Mouse (Mus musculus) ES-E14 (cell line): ENCODE results near the gene Mcat. TPM values are rescaled to one million over a fixed set of nuclear protein-coding genes. Genes with fewer than 3 reads are reported as not detected.
"Not testable (repeated sequence)": the region's sequence is repeated elsewhere in the genome, so short reads cannot be mapped to it uniquely, and the experiment has no call there.

Source experiments
- DNase-seq: peaks from one replicate; pipeline ENCODE4 v3.0.0-alpha.2; 2013; ENCODE audit warnings: low read depth, low spot score
- H3K27ac ChIP-seq: 2 replicates; pipeline ENCODE4 v1.5.1; 2012; ENCODE audit warnings: low read depth, mild to moderate bottlenecking, low read length, moderate library complexity, mixed read lengths; ENCODE audit not compliant: poor library complexity, insufficient read depth, severe bottlenecking
- H3K36me3 ChIP-seq: 2 replicates; pipeline ENCODE4 v1.6.1; 2012; ENCODE audit warnings: mild to moderate bottlenecking, low read length, moderate library complexity, mixed read lengths; ENCODE audit not compliant: control insufficient read depth, poor library complexity, insufficient read depth, severe bottlenecking
- H3K4me1 ChIP-seq, 2 experiments: fragments of 150-350 bp in 1 of 2; sonication (generic) in 1 of 2; 2 replicates each; pipeline ENCODE4 v1.6.1; 2012; ENCODE audit warnings: low read length in 2 of 2, mild to moderate bottlenecking in 1 of 2, mixed read lengths in 1 of 2; ENCODE audit not compliant: control insufficient read depth in 2 of 2, insufficient read depth in 2 of 2, poor library complexity in 1 of 2
- H3K4me3 ChIP-seq, 2 experiments: fragments of 150-350 bp in 1 of 2; sonication (generic) in 1 of 2; 2 replicates each; pipeline ENCODE4 v1.5.1; 2012; ENCODE audit warnings: low read length in 2 of 2, low read depth in 1 of 2, mild to moderate bottlenecking in 1 of 2, mixed read lengths in 1 of 2; ENCODE audit not compliant: insufficient read depth in 1 of 2, poor library complexity in 1 of 2, severe bottlenecking in 1 of 2
- H3K9ac ChIP-seq: 2 replicates; pipeline ENCODE4 v1.6.1; 2012; ENCODE audit warnings: low read depth, mild to moderate bottlenecking, low read length, mixed read lengths; ENCODE audit not compliant: poor library complexity, insufficient read depth, severe bottlenecking
- H3K9me3 ChIP-seq: fragments of 150-350 bp; sonication (generic); 2 replicates; pipeline ENCODE4 v1.6.1; 2012; ENCODE audit warnings: low read depth, mild to moderate bottlenecking, low read length; ENCODE audit not compliant: control insufficient read depth, insufficient read depth
- CHD2 ChIP-seq: IDR thresholded peaks from 2 replicates; pipeline ENCODE4 v1.6.1; 2014; ENCODE audit warnings: mild to moderate bottlenecking, low read depth, low read length, inconsistent platforms
- HCFC1 ChIP-seq: IDR thresholded peaks from 2 replicates; pipeline ENCODE4 v1.6.1; 2012; ENCODE audit warnings: low read length, inconsistent platforms, borderline replicate concordance; ENCODE audit not compliant: insufficient read depth
- MAFK ChIP-seq: IDR thresholded peaks from 2 replicates; pipeline ENCODE4 v1.6.1; 2014; ENCODE audit warnings: mild to moderate bottlenecking, low read depth, low read length, inconsistent platforms; ENCODE audit not compliant: insufficient read depth
- ZC3H11A ChIP-seq: IDR thresholded peaks from 2 replicates; pipeline ENCODE4 v1.6.1; 2012; ENCODE audit warnings: low read depth, mild to moderate bottlenecking, inconsistent platforms, low read length, borderline replicate concordance
- ZNF384 ChIP-seq: IDR thresholded peaks from 2 replicates; pipeline ENCODE4 v1.6.1; 2012; ENCODE audit warnings: low read depth, low read length, inconsistent platforms
- in situ Hi-C, 2 experiments: fragments of 600-800 bp; cut with MboI; formaldehyde crosslinking; loops; one replicate each; pipeline ENCODE4 v1.15.1; 2025; ENCODE audit warnings: low sequenced_read_pairs in 2 of 2, inconsistent platforms in 1 of 2; ENCODE audit not compliant: unreplicated experiment in 2 of 2
- total RNA-seq: library from RNA; depleted of rRNA; stranded (reverse); fragments of 300-350 nt; gene quantifications from 2 replicates; pipeline ENCODE4 v1.2.3, GENCODE M21; 2012

Gene Mcat
- total RNA-seq, 1 experiment: 30.9 TPM

- H3K27ac ChIP-seq: no peak overlapping the region
- TF ChIP-seq ZC3H11A: no peak
- no peak for TF ChIP-seq ZNF384
- no peak for TF ChIP-seq MAFK
- no peaks in the 10 kb centered on the region; a peak in 1 of 4 replicates for H3K4me1 ChIP-seq
- in situ Hi-C loops: no loop called here
- no peak overlapping the region for H3K4me3 ChIP-seq
- no peak for DNase-seq
- no peaks in the 10 kb centered on the region for H3K9me3 ChIP-seq
- H3K9ac ChIP-seq: no peak overlapping the region
- no peaks in the 10 kb centered on the region for H3K36me3 ChIP-seq
Measured at GRCm38 (mm10) chr15:83515018-83515417, 48.6 kb downstream of the Mcat start.

DNA sequence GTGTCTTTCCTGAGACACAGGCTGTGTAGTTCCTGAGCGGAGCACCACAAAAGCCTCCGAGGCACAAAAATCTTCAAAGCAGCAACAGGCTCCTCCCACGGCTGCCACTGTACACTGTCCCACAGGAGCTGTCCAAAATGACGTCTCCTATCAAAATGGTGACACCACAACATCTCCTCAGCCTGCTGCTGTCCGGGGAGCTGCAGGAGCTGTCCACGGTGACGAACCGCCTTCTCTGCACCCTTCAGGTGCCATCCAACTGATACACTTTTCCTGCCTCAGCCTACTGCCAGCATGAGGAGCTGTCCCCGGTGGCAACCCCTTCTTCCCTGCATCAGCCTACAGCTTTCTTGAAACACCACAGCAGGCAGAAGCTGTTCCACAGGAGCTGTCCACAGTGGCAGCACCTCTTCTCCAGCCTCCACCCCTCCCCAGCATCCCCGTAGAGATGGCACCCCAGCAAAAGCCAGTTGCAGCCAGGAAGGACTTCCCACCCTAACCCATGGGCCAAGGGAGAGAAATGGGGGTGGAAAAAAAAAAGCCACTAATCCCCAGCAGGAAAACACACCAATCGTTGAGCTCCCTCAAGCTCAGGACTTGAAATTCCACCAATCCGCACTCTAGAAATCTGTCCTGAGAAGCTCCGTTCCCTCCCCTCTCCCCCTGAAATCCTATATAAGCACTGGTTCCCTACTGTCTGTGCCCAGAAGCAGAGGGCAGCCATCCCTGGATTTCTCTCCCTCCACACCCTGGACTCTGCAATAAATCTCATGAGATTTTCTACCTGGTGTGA lies 50.9 kb downstream of the Mcat start:
- Histone ChIP-seq H3K4me3 (no peak overlapping the region), H3K9me3 (no peaks in the 10 kb centered on the region), H3K9ac (no peak overlapping the region), H3K27ac (no peak overlapping the region), H3K36me3 (no peaks in the 10 kb centered on the region), H3K4me1 (no peaks in the 10 kb centered on the region)
- DNase-seq: no peak
- in situ Hi-C loops: no loop called here
- TF ChIP-seq HCFC1 (0 out of 2 replicates have a peak, but pooled peaks have one; percentile 58), CHD2 (no peak)

GRCm38 (mm10) chr15:83510805-83511405 lies 52.7 kb downstream of the Mcat start, which contains the start of gene Ttll1:
Gene Ttll1, minus strand, starts transcription at chr15:83510893.
- H3K4me1 ChIP-seq: no peaks in the 10 kb centered on the region
- H3K9me3 ChIP-seq: no peaks in the 10 kb centered on the region
- in situ Hi-C loops: no loop called here
- H3K27ac ChIP-seq: no peak within 1 kb of the TSS
- peak within 1 kb of the TSS; percentile 32; the same call in 1 of the 2 replicates for H3K9ac ChIP-seq
- peak; percentile 85 for DNase-seq
- H3K4me3 ChIP-seq: peak within 1 kb of the TSS; percentile 74 to 83
- TF ChIP-seq ZC3H11A: no peak
- no peak for TF ChIP-seq CHD2
- TF ChIP-seq ZNF384: no peak
- no peak for TF ChIP-seq MAFK
- no peak for TF ChIP-seq HCFC1
- H3K36me3 ChIP-seq: no peaks in the 10 kb centered on the region

GRCm38 (mm10) chr15:83509950-83510804 lies 53.4 kb downstream of the Mcat start:
- Histone ChIP-seq H3K36me3 (no peaks in the 10 kb centered on the region), H3K9me3 (no peaks in the 10 kb centered on the region), H3K4me3 (peak overlapping the region; percentile 74 to 83), H3K27ac (no peak overlapping the region), H3K9ac (peak overlapping the region; percentile 32; the same call in 1 of the 2 replicates), H3K4me1 (no peaks in the 10 kb centered on the region)
- in situ Hi-C loops: no loop called here
- TF ChIP-seq CHD2 (no peak), HCFC1 (no peak), ZC3H11A (no peak), ZNF384 (no peak), MAFK (no peak)
- no peak for DNase-seq

- H3K9me3 ChIP-seq, H3K4me1 ChIP-seq, H3K9ac ChIP-seq, in situ Hi-C loops, H3K27ac ChIP-seq, H3K4me3 ChIP-seq, H3K36me3 ChIP-seq: not testable (repeated sequence)
- peak; percentile 74 for DNase-seq
Measured at GRCm38 (mm10) chr15:83501483-83501882, 62.1 kb downstream of the Mcat start.
